Mouse (Mus musculus): ENCODE data around the gene Rabgap1l. TPM values are rescaled to one million over a fixed set of nuclear protein-coding genes. Genes with fewer than 3 reads are reported as not detected.
A peak's percentile ranks its signal among the peaks of the same experiment; 100 is the strongest.
"Not testable (repeated sequence)": the region's sequence is repeated elsewhere in the genome, so short reads cannot be mapped to it uniquely, and the experiment has no call there.

Rabgap1l gene
- total RNA-seq, 2 experiments from 2014 or later: 170 to 171 TPM

GRCm38 (mm10) chr1:160441679-160442078, 351.3 kb downstream of the Rabgap1l start:
- intact Hi-C loops (cut with DNase I): no loop called here

GRCm38 (mm10) chr1:160441161-160441560, 351.9 kb downstream of the Rabgap1l start:
- no peak for DNase-seq (ENCODE audit: low spot score in 2 of 2)
- intact Hi-C loops (cut with DNase I): no loop called here

More at GRCm38 (mm10) chr1:160441679-160442078, 351.3 kb downstream of the Rabgap1l start:
- no peak for DNase-seq (ENCODE audit: low spot score in 2 of 2)

GRCm38 (mm10) chr1:160438820-160439219, 354.2 kb downstream of the Rabgap1l start:
- no peak for DNase-seq (ENCODE audit: low spot score in 2 of 2)
- intact Hi-C loops (cut with DNase I): no loop called here

- no peak for DNase-seq (ENCODE audit: low spot score in 2 of 2)
- intact Hi-C loops (cut with DNase I): no loop called here
These were observed 375.7 kb downstream of the Rabgap1l start for GRCm38 (mm10) chr1:160417196-160417854.

GRCm38 (mm10) chr1:160410822-160411221, 382.2 kb downstream of the Rabgap1l start:
- intact Hi-C loops (cut with DNase I): no loop called here
- DNase-seq (ENCODE audit: low spot score in 2 of 2): peak; percentile 43 to 53

- intact Hi-C loops (cut with DNase I); DNase-seq (ENCODE audit: low spot score in 2 of 2): not testable (repeated sequence)
These were observed 383.3 kb downstream of the Rabgap1l start for GRCm38 (mm10) chr1:160409689-160410088.

GRCm38 (mm10) chr1:160409123-160409522, 383.9 kb downstream of the Rabgap1l start:
- intact Hi-C loops (cut with DNase I): no loop called here

GRCm38 (mm10) chr1:160408302-160408897, 384.6 kb downstream of the Rabgap1l start:
- intact Hi-C loops (cut with DNase I): no loop called here
- DNase-seq (ENCODE audit: low spot score in 2 of 2): no peak

More at GRCm38 (mm10) chr1:160409123-160409522, 383.9 kb downstream of the Rabgap1l start:
- no peak for DNase-seq (ENCODE audit: low spot score in 2 of 2)

GRCm38 (mm10) chr1:160399428-160399827, 393.6 kb downstream of the Rabgap1l start:
- peak; percentile 44 to 69 for DNase-seq (ENCODE audit: low spot score in 2 of 2)
- intact Hi-C loops (cut with DNase I): no loop called here

- DNase-seq (ENCODE audit: low spot score in 2 of 2): no peak
- intact Hi-C loops (cut with DNase I): no loop called here
These were observed 396.0 kb downstream of the Rabgap1l start for GRCm38 (mm10) chr1:160397037-160397436.

- no peak for DNase-seq (ENCODE audit: low spot score in 2 of 2)
- intact Hi-C loops (cut with DNase I): no loop called here
These were observed 405.6 kb downstream of the Rabgap1l start for GRCm38 (mm10) chr1:160387446-160387845.

- peak in 1 of 2 experiments; percentile 14 for DNase-seq (ENCODE audit: low spot score in 2 of 2)
- intact Hi-C loops (cut with DNase I): no loop called here
These were observed 414.6 kb downstream of the Rabgap1l start for GRCm38 (mm10) chr1:160378367-160378766.

- intact Hi-C loops (cut with DNase I): loop anchor here (1.0 kb wide), 1 partner anchor 146 kb away; no protein-coding TSS in a partner anchor
- DNase-seq (ENCODE audit: low spot score in 2 of 2): peak; percentile 64 to 68
These were observed 415.4 kb downstream of the Rabgap1l start for GRCm38 (mm10) chr1:160377337-160378336.

GRCm38 (mm10) chr1:160374490-160374889, 418.5 kb downstream of the Rabgap1l start:
- no peak for DNase-seq (ENCODE audit: low spot score in 2 of 2)
- intact Hi-C loops (cut with DNase I): no loop called here

- DNase-seq (ENCODE audit: low spot score in 2 of 2): no peak
- intact Hi-C loops (cut with DNase I): no loop called here
These were observed 419.7 kb downstream of the Rabgap1l start for GRCm38 (mm10) chr1:160373306-160373705.

- intact Hi-C loops (cut with DNase I): no loop called here
- DNase-seq (ENCODE audit: low spot score in 2 of 2): no peak
These were observed 421.3 kb downstream of the Rabgap1l start for GRCm38 (mm10) chr1:160371696-160372095.

- intact Hi-C loops (cut with DNase I): no loop called here
- DNase-seq (ENCODE audit: low spot score in 2 of 2): no peak
These were observed 422.5 kb downstream of the Rabgap1l start for GRCm38 (mm10) chr1:160370552-160370951.

GRCm38 (mm10) chr1:160366615-160367014, 426.4 kb downstream of the Rabgap1l start:
- peak in 1 of 2 experiments; percentile 39 for DNase-seq (ENCODE audit: low spot score in 2 of 2)
- intact Hi-C loops (cut with DNase I): no loop called here

GRCm38 (mm10) chr1:160357268-160357667, 435.7 kb downstream of the Rabgap1l start:
- no peak for DNase-seq (ENCODE audit: low spot score in 2 of 2)
- intact Hi-C loops (cut with DNase I): no loop called here

Measured in left cerebral cortex, postnatal 14 days (tissue).